Mouse (Mus musculus): ENCODE data around the gene 0610009B22Rik. TPM values are rescaled to one million over a fixed set of nuclear protein-coding genes. Genes with fewer than 3 reads are reported as not detected.
A peak's percentile ranks its signal among the peaks of the same experiment; 100 is the strongest.
"Not testable (repeated sequence)": the region's sequence is repeated elsewhere in the genome, so short reads cannot be mapped to it uniquely, and the experiment has no call there.

Gene 0610009B22Rik
- 89.7 and 93.3 TPM in 2 replicates for polyA plus RNA-seq (2015; fragmentation: Nextera tagmentation; extraction: Ambion mirVana)

- H3K36me3 ChIP-seq, result peaks cover 27% of the 10 kb centered on the region
- WGBS, result under 1% methylated on average over 60 of the region's 60 CpGs
- peak; percentile 99 for ATAC-seq (ENCODE audit: low FRiP score, low read depth)
- H3K4me2 ChIP-seq (replicated peaks), result peak within 1 kb of the TSS; percentile 74
- peak within 1 kb of the TSS; percentile 75 for H3K4me3 ChIP-seq
- H3K4me1 ChIP-seq, result peaks cover 11% of the 10 kb centered on the region; the same call in 1 of the 2 replicates
- peak within 1 kb of the TSS; percentile 99 for H3K27ac ChIP-seq
- no peaks in the 10 kb centered on the region for H3K27me3 ChIP-seq
- H3K9me3 ChIP-seq, result no peaks in the 10 kb centered on the region
- peak within 1 kb of the TSS; percentile 88 for H3K9ac ChIP-seq
Observed at GRCm38 (mm10) chr11:51688330-51689328, at the start of gene 0610009B22Rik. 0610009B22Rik (minus strand) TSS chr11:51688874.

DNA sequence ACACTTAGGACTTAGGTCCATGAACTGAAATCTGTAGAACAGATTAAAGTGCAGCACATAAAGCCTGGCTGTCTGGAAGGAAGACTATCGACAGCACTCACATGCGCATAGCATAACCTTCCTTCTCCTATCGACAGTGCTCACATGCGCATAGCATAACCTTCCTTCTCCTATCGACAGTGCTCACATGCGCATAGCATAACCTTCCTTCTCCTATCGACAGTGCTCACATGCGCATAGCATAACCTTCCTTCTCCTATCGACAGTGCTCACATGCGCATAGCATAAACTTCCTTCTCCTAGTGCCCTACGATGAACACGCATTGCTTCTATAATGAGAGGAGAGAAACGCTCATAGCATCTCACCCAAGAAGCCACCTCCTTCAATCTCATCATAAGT, 45.5 kb upstream of the 0610009B22Rik start:
- H3K4me1 ChIP-seq; H3K27me3 ChIP-seq; H3K4me3 ChIP-seq; H3K27ac ChIP-seq; H3K9me3 ChIP-seq; H3K9ac ChIP-seq; H3K4me2 ChIP-seq (replicated peaks); ATAC-seq (ENCODE audit: low FRiP score, low read depth): not testable (repeated sequence)
- H3K36me3 ChIP-seq, result peaks cover 66% of the 10 kb centered on the region
- 97% methylated on average over 13 of the region's 13 CpGs for WGBS

DNA sequence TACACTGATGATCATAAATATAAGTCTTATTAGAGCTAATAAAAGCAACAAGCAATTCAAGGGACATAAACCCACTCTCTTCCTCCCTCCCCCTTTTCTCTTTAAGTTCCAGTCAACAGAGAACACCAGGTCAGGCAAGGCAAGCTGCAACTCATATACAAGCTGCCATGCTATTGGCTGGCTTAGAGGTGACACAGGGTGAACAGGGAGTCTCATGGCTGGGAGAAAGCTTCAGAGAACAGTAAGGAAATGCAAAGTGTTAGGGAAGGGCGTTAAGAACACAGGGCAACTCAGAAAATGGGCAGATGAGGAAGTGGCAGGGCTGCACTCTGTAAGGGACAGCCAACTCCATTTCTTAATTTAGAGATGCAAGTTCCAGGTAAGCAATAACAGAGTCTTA, 44.2 kb upstream of the 0610009B22Rik start:
- no peak overlapping the region for H3K4me2 ChIP-seq (replicated peaks)
- no peaks in the 10 kb centered on the region; the same call in 1 of the 2 replicates for H3K4me1 ChIP-seq
- H3K9me3 ChIP-seq, result no peaks in the 10 kb centered on the region
- no peak for ATAC-seq (ENCODE audit: low FRiP score, low read depth)
- no peak overlapping the region for H3K9ac ChIP-seq
- H3K4me3 ChIP-seq, result no peak overlapping the region
- peaks cover 64% of the 10 kb centered on the region for H3K36me3 ChIP-seq
- H3K27me3 ChIP-seq, result no peaks in the 10 kb centered on the region
- WGBS, result 54% methylated on average over 1 of the region's 1 CpGs
- H3K27ac ChIP-seq, result no peak overlapping the region

DNA sequence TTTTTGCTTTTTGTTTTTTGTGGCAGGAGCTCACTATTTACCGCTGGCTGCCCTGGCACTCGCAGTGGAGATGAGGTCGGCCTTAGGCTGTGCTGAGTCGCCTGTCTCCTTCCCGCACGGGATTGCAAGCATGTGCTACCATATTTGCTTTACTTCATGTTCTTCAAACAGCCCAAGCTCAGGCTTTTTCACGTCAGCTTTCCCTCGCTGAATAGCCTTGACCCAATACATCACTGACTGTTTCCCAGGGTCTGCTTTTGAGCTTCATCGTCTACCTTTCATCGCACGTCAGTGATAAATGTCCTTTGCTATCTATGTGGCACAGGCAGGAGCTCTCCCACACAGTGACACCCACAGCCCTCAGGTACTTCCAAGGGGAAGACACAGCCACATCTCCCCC, 32.4 kb upstream of the 0610009B22Rik start:
- no peaks in the 10 kb centered on the region for H3K9me3 ChIP-seq
- H3K9ac ChIP-seq, result no peak overlapping the region
- H3K4me2 ChIP-seq (replicated peaks), result no peak overlapping the region
- no peak overlapping the region for H3K4me3 ChIP-seq
- WGBS, result 95% methylated on average over 11 of the region's 11 CpGs
- H3K27ac ChIP-seq, result no peak overlapping the region
- peaks cover 88% of the 10 kb centered on the region for H3K36me3 ChIP-seq
- ATAC-seq (ENCODE audit: low FRiP score, low read depth), result no peak
- no peaks in the 10 kb centered on the region for H3K4me1 ChIP-seq
- H3K27me3 ChIP-seq, result no peaks in the 10 kb centered on the region

GRCm38 (mm10) chr11:51707080-51707479, 18.4 kb upstream of the 0610009B22Rik start:
- H3K27me3 ChIP-seq, result no peaks in the 10 kb centered on the region
- no peaks in the 10 kb centered on the region for H3K4me1 ChIP-seq
- H3K9ac ChIP-seq, result no peak overlapping the region
- no peak overlapping the region for H3K4me3 ChIP-seq
- H3K4me2 ChIP-seq (replicated peaks), result no peak overlapping the region
- 94% methylated on average over 13 of the region's 13 CpGs for WGBS
- peaks cover 85% of the 10 kb centered on the region for H3K36me3 ChIP-seq
- H3K9me3 ChIP-seq, result no peaks in the 10 kb centered on the region
- no peak overlapping the region for H3K27ac ChIP-seq
- no peak for ATAC-seq (ENCODE audit: low FRiP score, low read depth)

GRCm38 (mm10) chr11:51706451-51706850, 17.8 kb upstream of the 0610009B22Rik start:
- H3K4me3 ChIP-seq, result no peak overlapping the region
- H3K27me3 ChIP-seq, result no peaks in the 10 kb centered on the region
- no peak overlapping the region for H3K4me2 ChIP-seq (replicated peaks)
- peaks cover 86% of the 10 kb centered on the region for H3K36me3 ChIP-seq
- H3K9me3 ChIP-seq, result no peaks in the 10 kb centered on the region
- 94% methylated on average over 10 of the region's 10 CpGs for WGBS
- H3K4me1 ChIP-seq, result no peaks in the 10 kb centered on the region
- H3K27ac ChIP-seq, result no peak overlapping the region
- no peak for ATAC-seq (ENCODE audit: low FRiP score, low read depth)
- no peak overlapping the region for H3K9ac ChIP-seq

GRCm38 (mm10) chr11:51703379-51703998, 14.8 kb upstream of the 0610009B22Rik start:
- no peak for ATAC-seq (ENCODE audit: low FRiP score, low read depth)
- peaks cover 90% of the 10 kb centered on the region for H3K36me3 ChIP-seq
- no peak overlapping the region for H3K4me3 ChIP-seq
- 70% methylated on average over 10 of the region's 10 CpGs for WGBS
- no peak overlapping the region for H3K27ac ChIP-seq
- no peak overlapping the region for H3K4me2 ChIP-seq (replicated peaks)
- no peak overlapping the region for H3K9ac ChIP-seq
- H3K27me3 ChIP-seq, result no peaks in the 10 kb centered on the region
- no peaks in the 10 kb centered on the region for H3K4me1 ChIP-seq
- no peaks in the 10 kb centered on the region for H3K9me3 ChIP-seq

- Histone ChIP-seq H3K9me3 (no peaks in the 10 kb centered on the region), H3K9ac (no peak overlapping the region), H3K27me3 (no peaks in the 10 kb centered on the region), H3K36me3 (peaks cover 89% of the 10 kb centered on the region), H3K4me2 (replicated peaks) (no peak overlapping the region), H3K4me1 (no peaks in the 10 kb centered on the region), H3K27ac (no peak overlapping the region), H3K4me3 (no peak overlapping the region)
- 65% methylated on average over 3 of the region's 3 CpGs for WGBS
- ATAC-seq (ENCODE audit: low FRiP score, low read depth), result no peak
Observed at GRCm38 (mm10) chr11:51702831-51703230, 14.2 kb upstream of the 0610009B22Rik start.

DNA sequence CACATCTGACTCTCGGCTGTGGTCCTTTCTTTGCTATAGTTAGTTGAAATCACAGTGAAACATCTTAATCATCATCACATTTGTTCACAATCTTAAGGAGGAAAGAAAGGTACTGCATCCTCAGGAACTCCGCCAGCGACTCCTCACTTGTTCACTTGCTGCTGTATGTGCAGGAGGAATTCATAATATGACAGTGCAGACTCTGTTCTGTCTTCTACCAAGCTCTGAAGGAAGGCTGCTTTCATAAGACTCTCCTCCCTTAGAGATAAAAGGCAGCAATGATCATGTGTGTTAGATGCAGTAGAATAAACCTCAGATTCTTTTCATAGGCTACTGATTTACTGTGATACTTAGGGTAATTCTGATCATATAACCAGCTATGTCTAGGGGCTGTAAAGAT, 6.3 kb upstream of the 0610009B22Rik start:
- H3K36me3 ChIP-seq, result peaks cover 62% of the 10 kb centered on the region
- H3K9me3 ChIP-seq, result no peaks in the 10 kb centered on the region

GRCm38 (mm10) chr11:51690597-51690996, 1.9 kb upstream of the 0610009B22Rik start:
- not testable (repeated sequence) for H3K4me3 ChIP-seq; ATAC-seq (ENCODE audit: low FRiP score, low read depth); H3K27me3 ChIP-seq; H3K9ac ChIP-seq; H3K27ac ChIP-seq; H3K4me2 ChIP-seq (replicated peaks); H3K9me3 ChIP-seq
- peaks cover 24% of the 10 kb centered on the region for H3K36me3 ChIP-seq
- WGBS, result 72% methylated on average over 3 of the region's 3 CpGs
- peaks cover 11% of the 10 kb centered on the region; the same call in 1 of the 2 replicates for H3K4me1 ChIP-seq

More for the DNA sequence above, 6.3 kb upstream of the 0610009B22Rik start:
- Histone ChIP-seq H3K27ac (no peak overlapping the region), H3K4me2 (replicated peaks) (no peak overlapping the region), H3K4me3 (no peak overlapping the region), H3K27me3 (no peaks in the 10 kb centered on the region), H3K4me1 (no peaks in the 10 kb centered on the region), H3K9ac (no peak overlapping the region)
- ATAC-seq (ENCODE audit: low FRiP score, low read depth), result no peak
- 94% methylated on average over 3 of the region's 3 CpGs for WGBS

- 24% methylated on average over 6 of the region's 6 CpGs for WGBS
- Histone ChIP-seq H3K9me3 (no peaks in the 10 kb centered on the region), H3K27ac (peak overlapping the region; percentile 99), H3K4me2 (replicated peaks) (peak overlapping the region; percentile 74), H3K9ac (peak overlapping the region; percentile 77), H3K4me3 (peak overlapping the region; percentile 75), H3K36me3 (peaks cover 27% of the 10 kb centered on the region), H3K4me1 (peaks cover 11% of the 10 kb centered on the region; the same call in 1 of the 2 replicates), H3K27me3 (no peaks in the 10 kb centered on the region)
- ATAC-seq (ENCODE audit: low FRiP score, low read depth), result no peak
Observed at GRCm38 (mm10) chr11:51689343-51689742, 669 bp upstream of the 0610009B22Rik start.

- ATAC-seq (ENCODE audit: low FRiP score, low read depth), result no peak
- 44% methylated on average over 8 of the region's 8 CpGs for WGBS
- no peak overlapping the region for H3K27ac ChIP-seq
- H3K9ac ChIP-seq, result peak overlapping the region; percentile 43; the same call in 1 of the 2 replicates
- H3K27me3 ChIP-seq, result no peaks in the 10 kb centered on the region
- H3K4me2 ChIP-seq (replicated peaks), result peak overlapping the region; percentile 33
- H3K36me3 ChIP-seq, result peaks cover 11% of the 10 kb centered on the region
- H3K4me1 ChIP-seq, result 0 out of 2 replicates have a peak, but pooled peaks cover 3% of the 10 kb centered on the region
- no peak overlapping the region for H3K4me3 ChIP-seq
- no peaks in the 10 kb centered on the region for H3K9me3 ChIP-seq
Observed at GRCm38 (mm10) chr11:51681976-51682374, 6.7 kb downstream of the 0610009B22Rik start.

Measured in limb, embryonic 13.5 days (tissue).